Mouse (Mus musculus) layer of hippocampus, adult 18-20 months (tissue): ENCODE data around the gene Oat. TPM values are rescaled to one million over a fixed set of nuclear protein-coding genes. Genes with fewer than 3 reads are reported as not detected.
A peak's percentile ranks its signal among the peaks of the same experiment; 100 is the strongest.

ENCODE experiments used
- DNase-seq, 2 experiments: peaks; one replicate each; pipeline ENCODE4 v3.0.0; 2022; ENCODE audit warnings: low spot score in 2 of 2
- total RNA-seq, 2 experiments: library from RNA; stranded (reverse); gene quantifications; 2 replicates each; pipeline ENCODE4 v1.2.3; 2021

The Oat gene
- total RNA-seq, 2 experiments from 2014 or later = 98.8 to 103 TPM

DNA sequence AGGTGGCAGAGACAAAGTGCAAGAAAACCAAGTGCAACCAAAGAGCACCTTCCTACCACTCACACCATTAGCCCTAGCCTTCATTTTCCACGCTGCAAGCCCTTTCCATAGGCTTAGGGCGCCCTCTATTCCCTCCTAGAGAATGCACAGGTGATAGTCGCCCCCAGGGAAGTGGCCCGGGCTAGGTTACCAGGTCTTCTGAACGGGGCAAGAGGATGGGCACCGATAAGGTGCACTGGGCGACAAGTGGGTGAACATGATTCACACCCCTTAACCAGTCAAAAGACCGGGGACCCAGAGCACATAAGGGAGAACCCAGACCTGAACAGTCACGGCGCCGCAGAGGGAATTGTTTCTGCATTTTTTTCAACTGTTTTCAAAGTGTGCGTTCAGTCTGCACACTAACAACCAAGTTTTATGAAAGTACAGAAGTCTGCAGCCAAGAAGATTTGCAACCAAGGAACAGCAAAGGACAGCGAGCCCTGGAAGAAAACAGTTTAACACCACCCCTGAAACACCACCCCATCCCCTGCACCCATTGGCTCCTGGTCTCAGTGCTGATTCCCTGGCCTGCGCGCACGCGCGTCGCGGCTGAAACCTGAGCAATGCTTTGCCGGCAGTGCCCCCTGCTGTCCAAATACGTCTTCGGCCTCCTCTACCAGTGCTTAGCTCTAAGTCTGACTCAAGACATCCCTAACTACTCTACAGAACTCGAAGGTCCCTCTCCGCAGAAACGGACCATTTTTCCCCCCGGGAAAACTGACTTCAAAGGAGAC lies 24.7 kb downstream of the Oat start:
- DNase-seq = peak; percentile 95 to 98

GRCm38 (mm10) chr7:132547126-132547525 lies 29.1 kb downstream of the Oat start:
- DNase-seq = no peak

DNA sequence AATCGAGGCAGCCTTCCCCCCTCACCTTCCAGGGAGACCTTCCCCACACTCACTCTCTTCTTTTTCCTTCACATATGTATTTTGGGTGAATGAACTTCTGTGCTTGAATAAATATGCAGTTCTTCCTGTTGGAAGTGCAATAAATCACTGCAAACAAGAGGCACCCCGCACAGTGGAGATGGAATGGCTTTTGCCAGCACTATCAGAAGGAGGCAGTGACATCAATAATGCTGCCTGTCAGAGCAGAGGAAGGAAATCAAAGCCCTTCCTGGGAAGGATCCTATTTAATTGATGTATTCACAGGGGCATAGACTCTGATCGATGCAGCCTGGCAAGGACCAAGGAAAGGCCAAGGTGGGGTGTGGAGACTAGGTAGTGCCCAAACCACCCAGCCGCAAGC lies 33.8 kb downstream of the Oat start:
- DNase-seq = no peak

DNA sequence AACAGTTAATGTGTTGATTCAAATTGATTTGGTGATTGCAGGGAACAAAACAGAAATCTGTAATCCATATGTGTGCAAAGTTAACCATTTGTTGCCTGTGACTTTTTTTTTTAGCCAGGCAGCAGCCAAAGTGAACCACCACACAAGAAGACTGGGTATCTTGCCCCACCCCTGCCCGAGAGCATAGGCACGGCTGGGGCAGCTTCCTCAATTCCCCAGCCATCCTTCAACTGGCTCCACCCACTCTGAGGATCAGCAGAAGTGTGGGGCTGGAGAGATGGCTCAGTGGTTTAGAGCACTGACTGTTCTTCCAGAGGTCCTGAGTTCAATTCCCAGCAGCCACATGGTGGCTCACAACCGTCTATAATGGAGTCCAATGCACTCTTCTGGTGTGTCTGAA lies 34.6 kb downstream of the Oat start:
- DNase-seq = no peak

GRCm38 (mm10) chr7:132540597-132540996 lies 35.6 kb downstream of the Oat start:
- no peak for DNase-seq

DNA sequence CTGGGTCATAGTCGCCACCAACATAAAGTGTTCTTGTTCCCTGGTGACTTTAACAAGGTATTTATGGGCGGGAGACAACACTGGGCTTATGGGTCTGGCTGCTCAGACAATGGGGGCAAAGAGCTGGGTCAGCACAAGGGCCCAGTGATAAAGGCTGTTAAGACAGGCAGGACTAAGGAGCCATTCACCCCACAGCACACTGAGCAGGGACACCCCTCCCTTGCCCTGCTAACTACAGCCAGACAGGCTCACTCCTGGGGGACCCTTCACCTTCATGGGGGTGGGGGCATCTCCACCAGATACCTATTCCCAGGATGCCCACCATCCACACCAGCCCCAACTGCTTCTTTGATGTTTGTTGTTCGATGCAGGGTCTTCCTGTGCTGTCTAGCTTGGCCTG lies 47.0 kb downstream of the Oat start:
- no peak for DNase-seq

GRCm38 (mm10) chr7:132513419-132513982 lies 62.7 kb downstream of the Oat start:
- peak in 1 of 2 experiments; percentile 8 for DNase-seq

DNA sequence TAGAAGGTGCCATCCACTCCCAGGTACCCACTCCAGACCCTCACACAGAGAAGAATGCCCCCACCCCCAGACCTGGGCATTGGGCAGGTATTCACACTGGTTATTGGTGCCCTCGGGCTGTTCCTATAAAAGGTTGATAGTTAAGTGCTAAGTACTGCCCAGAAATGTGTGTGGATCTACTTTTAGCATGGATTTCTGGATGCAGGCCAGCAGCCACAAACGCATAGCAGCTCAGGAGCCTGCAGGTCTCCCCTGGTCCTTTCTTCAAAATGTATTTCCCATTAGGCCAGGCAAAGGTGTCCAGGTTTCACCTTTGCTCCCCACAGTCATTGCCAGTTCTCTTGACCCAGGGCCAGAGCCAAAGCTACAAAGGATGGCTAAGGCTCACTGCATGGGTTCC lies 67.1 kb downstream of the Oat start:
- no peak for DNase-seq

Other genes starting within 250 kb of the Oat start
- gene Nkx1-2, start 23.2 kb upstream of the Oat start, total RNA-seq = not detected
- gene Lhpp, start 34.2 kb upstream of the Oat start, total RNA-seq = 10 to 100 TPM; 20.3 to 26.5 TPM
- gene Fam53b, start 237.5 kb upstream of the Oat start, total RNA-seq = 10 to 100 TPM; 50.6 to 51.7 TPM